Mouse (Mus musculus) WW6 (cell line): ENCODE results near the gene Nrcam.

Experiments
- DNase-seq: peaks from one replicate; pipeline ENCODE4 v3.0.0-alpha.2; 2013; ENCODE audit warnings: low read depth, low spot score

The Nrcam gene

GRCm38 (mm10) chr12:44509406-44510104, 180.9 kb downstream of the Nrcam start:
- no peak for DNase-seq

- DNase-seq: no peak
Measured at GRCm38 (mm10) chr12:44515066-44515465, 186.4 kb downstream of the Nrcam start.

GRCm38 (mm10) chr12:44519440-44520141, 190.9 kb downstream of the Nrcam start:
- DNase-seq: no peak

- no peak for DNase-seq
Measured at GRCm38 (mm10) chr12:44521496-44521895, 192.8 kb downstream of the Nrcam start.

- no peak for DNase-seq
Measured at GRCm38 (mm10) chr12:44524621-44525565, 196.2 kb downstream of the Nrcam start.

GRCm38 (mm10) chr12:44528391-44529016, 199.8 kb downstream of the Nrcam start:
- DNase-seq: no peak

GRCm38 (mm10) chr12:44532337-44533113, 203.8 kb downstream of the Nrcam start:
- no peak for DNase-seq

- no peak for DNase-seq
Measured at GRCm38 (mm10) chr12:44534100-44534633, 205.5 kb downstream of the Nrcam start.

- no peak for DNase-seq
Measured at GRCm38 (mm10) chr12:44535623-44536022, 206.9 kb downstream of the Nrcam start.

GRCm38 (mm10) chr12:44547721-44548369, 219.2 kb downstream of the Nrcam start:
- peak; percentile 54 for DNase-seq

- DNase-seq: no peak
Measured at GRCm38 (mm10) chr12:44548465-44548864, 219.8 kb downstream of the Nrcam start.

GRCm38 (mm10) chr12:44551614-44552013, 222.9 kb downstream of the Nrcam start:
- DNase-seq: no peak

- no peak for DNase-seq
Measured at GRCm38 (mm10) chr12:44554051-44554450, 225.4 kb downstream of the Nrcam start.

GRCm38 (mm10) chr12:44554808-44555207, 226.1 kb downstream of the Nrcam start:
- no peak for DNase-seq

- DNase-seq: no peak
Measured at GRCm38 (mm10) chr12:44560002-44560401, 231.3 kb downstream of the Nrcam start.

- DNase-seq: no peak
Measured at GRCm38 (mm10) chr12:44570070-44570469, 241.4 kb downstream of the Nrcam start.

GRCm38 (mm10) chr12:44572664-44573063, 244.0 kb downstream of the Nrcam start:
- DNase-seq: no peak

- DNase-seq: no peak
Measured at GRCm38 (mm10) chr12:44574167-44574566, 245.5 kb downstream of the Nrcam start.

- peak; percentile 39 for DNase-seq
Measured at GRCm38 (mm10) chr12:44601410-44602149, 272.9 kb downstream of the Nrcam start.
